In the genomic region with DNA sequence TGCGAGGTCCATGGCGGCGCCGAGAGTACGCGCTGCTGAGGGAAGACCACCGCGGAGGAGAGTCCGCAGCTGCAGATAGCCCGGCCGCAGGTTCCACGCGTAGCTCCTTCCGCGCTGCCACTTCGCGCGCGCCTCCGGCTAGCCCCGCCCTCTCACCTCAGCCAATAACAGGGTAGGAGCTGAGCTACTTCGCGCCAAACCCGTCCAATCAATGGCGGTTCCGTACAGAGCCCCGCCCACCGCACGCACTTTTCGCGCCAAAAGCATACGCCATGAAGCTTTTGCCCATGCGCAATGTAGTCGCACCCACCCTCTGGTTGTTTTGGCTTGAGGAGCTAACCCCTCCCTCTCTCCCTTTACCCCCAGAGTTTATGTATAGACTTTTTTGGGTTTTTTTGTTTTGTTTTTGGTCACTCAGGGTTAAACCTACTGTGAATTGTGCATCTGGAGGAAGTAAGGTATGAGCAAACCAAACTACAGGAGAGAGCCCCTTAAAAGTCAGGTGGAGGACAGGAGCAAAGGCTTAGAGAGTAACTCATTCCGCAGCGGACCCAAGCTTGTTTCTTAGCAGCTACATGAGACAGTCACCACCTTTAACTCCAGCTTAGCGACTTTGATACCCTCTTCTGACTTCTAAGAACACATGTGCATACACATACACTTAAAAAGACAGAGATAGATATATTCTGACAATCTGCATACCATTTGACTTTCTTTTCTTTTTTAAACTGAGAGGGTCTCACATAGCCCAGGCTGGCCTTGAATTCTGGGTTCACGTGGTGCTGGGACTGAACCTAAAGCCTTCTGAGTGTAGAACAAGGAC, we compare ENCODE assay signal across 8 mouse cellular contexts. TPM values are rescaled to one million over a fixed set of nuclear protein-coding genes. Genes with fewer than 3 reads are reported as not detected.
A peak's percentile ranks its signal among the peaks of the same experiment; 100 is the strongest.
DNase-seq lines count a peak whose midpoint lies in the region; ATAC-seq lines count a peak whose summit lies in the region.

A gene (minus strand): TSS at position 111 of the 823 bp plus-strand sequence.

- H3K27ac ChIP-seq in hindbrain, embryonic 14.5 days, result peak within 1 kb of the TSS; percentile 74

- H3K4me1 ChIP-seq in hindbrain, embryonic 14.5 days (replicated peaks; ENCODE audit: control insufficient read depth, insufficient read depth, low read length), result peaks cover 18% of the 10 kb centered on the region

- peaks cover 42% of the 10 kb centered on the region for H3K36me3 ChIP-seq in hindbrain, embryonic 14.5 days (replicated peaks; ENCODE audit: control insufficient read depth, insufficient read depth)

- WGBS in hindbrain, embryonic 14.5 days, result 2% methylated on average over 38 of the region's 38 CpGs

- H3K9ac ChIP-seq in hindbrain, embryonic 14.5 days, result peak within 1 kb of the TSS; percentile 76

- peak; percentile 99 for ATAC-seq in hindbrain, embryonic 14.5 days (ENCODE audit: low FRiP score)

- H3K4me2 ChIP-seq in hindbrain, embryonic 14.5 days (replicated peaks), result peak within 1 kb of the TSS; percentile 86

- no peaks in the 10 kb centered on the region for H3K9me3 ChIP-seq in hindbrain, embryonic 14.5 days (ENCODE audit: control insufficient read depth, low read length)

- peak within 1 kb of the TSS; percentile 90 for H3K4me3 ChIP-seq in hindbrain, embryonic 14.5 days (replicated peaks; ENCODE audit: low read length)

- peak; percentile 98 for DNase-seq in R1 (ENCODE audit: low read depth, low spot score)
- peak; percentile 86 to 92 for DNase-seq in cerebellum, postnatal 25 days
- DNase-seq in frontal cortex, postnatal 25 days (ENCODE audit: low spot score in 2 of 2), result peak; percentile 78 to 88
- peak; percentile 95 for DNase-seq in hindbrain, embryonic 14.5 days (ENCODE audit: low spot score)
- peak; percentile 88 to 90 for DNase-seq in layer of hippocampus, postnatal 36 days
- peak; percentile 98 for DNase-seq in lung, postnatal 36 days
- peak; percentile 98 for DNase-seq in retina, postnatal 1 day
- peak; percentile 87 to 90 for DNase-seq in urinary bladder, adult 18-20 months (ENCODE audit: low spot score in 2 of 2)

- H3K27me3 ChIP-seq in hindbrain, embryonic 14.5 days (ENCODE audit: control insufficient read depth, insufficient read depth, low read length), result no peaks in the 10 kb centered on the region

RNA-seq across cellular contexts. Expression of the gene that starts here (rescaled TPM):
- polyA plus RNA-seq in hindbrain, embryonic 14.5 days (2014; fragmentation: Nextera tagmentation; extraction: Ambion mirVana), result 64.6 and 82.8 TPM in 2 replicates
- 10 to 100 TPM; 15.5 to 16.4 TPM for total RNA-seq in layer of hippocampus, postnatal 36 days (2021)

Comparison
In these comparisons a context has a peak if more than half of its experiments do, and no peak if none do; other contexts are left out.
1. Peak in every context shown above with its lines: DNase-seq, ATAC-seq, H3K4me3 ChIP-seq and H3K27ac ChIP-seq.